Mouse (Mus musculus) induced T-regulatory cell, adult 2 months (primary cell): ENCODE data around the gene Cux2.

ENCODE experiments used
- DNase-seq: peaks from one replicate; pipeline ENCODE4 v3.0.0-alpha.2; 2012; ENCODE audit warnings: low read depth

Gene Cux2

GRCm38 (mm10) chr5:122016744-122017143 lies 33.2 kb downstream of the Cux2 start:
- no peak for DNase-seq

DNA sequence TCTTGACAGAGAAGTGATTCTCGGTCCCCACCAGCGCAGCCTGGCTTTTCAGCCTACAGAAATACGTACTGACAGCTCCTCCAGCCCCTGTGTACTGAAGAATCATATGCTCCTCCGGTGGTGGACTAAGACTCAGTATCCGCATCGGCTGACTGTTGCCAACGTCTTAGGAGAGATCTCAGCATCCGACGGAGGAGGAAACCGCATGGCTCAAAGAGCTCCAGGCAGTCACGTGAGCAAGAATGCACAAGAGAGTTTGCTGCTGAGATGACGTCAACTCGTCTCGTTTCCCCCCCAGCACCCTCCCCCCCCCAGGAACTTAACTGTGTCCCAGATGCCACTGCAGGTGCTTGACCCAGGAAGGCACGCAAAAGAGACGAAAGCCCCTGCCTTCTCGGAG lies 34.8 kb downstream of the Cux2 start:
- no peak for DNase-seq

- no peak for DNase-seq
Observed at GRCm38 (mm10) chr5:122014671-122015070, 35.2 kb downstream of the Cux2 start.

DNA sequence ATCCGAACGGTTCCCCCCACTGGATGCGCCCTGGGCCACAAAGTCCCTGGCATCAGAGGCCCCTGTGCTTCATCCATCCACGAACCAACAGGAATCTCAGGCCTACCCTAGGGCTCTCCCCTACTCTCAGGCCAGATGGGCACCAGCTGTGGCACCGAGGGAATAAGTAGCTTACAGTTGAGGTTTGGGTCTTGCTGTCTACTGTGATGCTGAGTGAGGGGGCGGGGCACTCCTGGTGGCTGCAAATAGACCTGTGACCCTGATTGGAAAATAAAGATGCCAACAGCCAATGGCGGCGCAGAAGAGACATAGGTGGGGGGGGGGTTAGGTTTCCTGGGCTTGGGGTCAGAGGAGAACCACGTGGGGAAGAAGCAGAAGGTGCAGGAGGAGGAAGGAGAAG lies 38.6 kb downstream of the Cux2 start:
- DNase-seq: no peak

- DNase-seq: no peak
Observed at GRCm38 (mm10) chr5:122007946-122008441, 41.9 kb downstream of the Cux2 start.

- DNase-seq: no peak
Observed at GRCm38 (mm10) chr5:122003460-122003859, 46.4 kb downstream of the Cux2 start.

- DNase-seq: no peak
Observed at GRCm38 (mm10) chr5:122002148-122002547, 47.8 kb downstream of the Cux2 start.

- no peak for DNase-seq
Observed at GRCm38 (mm10) chr5:122001311-122001710, 48.6 kb downstream of the Cux2 start.

GRCm38 (mm10) chr5:122000381-122000780 lies 49.5 kb downstream of the Cux2 start:
- no peak for DNase-seq

DNA sequence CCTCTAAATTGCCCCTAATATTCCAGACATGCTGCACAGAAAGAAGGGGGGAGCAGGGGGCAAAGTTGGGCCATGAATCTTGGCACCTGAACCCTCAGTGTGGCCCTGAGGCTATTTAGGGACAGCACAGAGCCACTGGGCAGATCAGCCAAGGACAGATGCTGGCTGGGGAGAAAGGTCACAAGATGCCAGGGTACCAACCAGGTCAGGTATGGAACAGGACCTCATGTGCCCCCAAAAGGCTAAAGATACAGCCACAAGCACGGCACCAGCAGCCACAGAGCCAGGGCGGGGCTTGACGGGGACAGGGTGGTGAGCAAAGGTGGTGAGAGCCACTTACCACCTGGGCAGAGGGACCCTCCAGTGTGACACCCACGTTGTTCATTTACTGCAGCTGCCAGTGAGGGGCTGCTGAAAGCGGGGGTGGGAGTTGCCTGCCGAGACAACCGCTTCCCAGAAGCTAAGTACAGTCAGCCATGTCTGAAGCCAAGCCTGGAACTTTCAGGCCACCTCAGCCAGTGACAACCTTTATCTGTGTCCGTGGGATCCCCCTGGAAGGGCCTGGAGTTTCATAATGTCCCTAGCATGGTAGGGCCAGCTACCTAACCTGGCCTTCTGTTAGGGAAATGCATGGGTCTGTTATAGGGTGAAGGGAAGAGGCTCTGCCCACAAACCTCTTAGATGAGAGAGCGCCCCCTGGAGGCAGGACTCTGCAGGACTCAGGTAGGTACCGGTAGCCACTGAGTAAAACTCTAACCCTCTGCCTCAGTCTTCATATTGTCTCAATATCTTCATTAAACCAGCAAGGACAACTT lies 50.7 kb downstream of the Cux2 start:
- peak; percentile 62 for DNase-seq

GRCm38 (mm10) chr5:121998281-121998680 lies 51.6 kb downstream of the Cux2 start:
- DNase-seq: no peak

DNA sequence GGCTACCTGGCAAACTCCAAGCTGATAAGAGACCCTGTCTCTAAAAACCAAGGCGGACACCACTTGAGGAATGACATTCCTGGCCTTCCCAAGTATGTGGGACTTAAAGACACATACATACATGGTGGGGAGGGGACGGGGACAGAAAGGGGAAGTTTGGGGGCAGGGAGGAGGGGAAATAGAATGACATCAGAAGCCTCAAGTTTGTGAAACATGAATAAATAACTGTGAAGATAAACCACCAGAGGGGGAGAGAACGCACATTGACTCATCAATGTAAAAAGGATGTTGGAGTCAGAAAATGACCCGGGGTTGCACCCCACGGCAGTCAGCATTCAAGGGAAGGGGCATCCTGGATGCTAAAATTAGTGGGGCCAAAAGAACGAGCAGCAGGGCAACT lies 53.2 kb downstream of the Cux2 start:
- no peak for DNase-seq

- DNase-seq: no peak
Observed at GRCm38 (mm10) chr5:121994808-121995207, 55.1 kb downstream of the Cux2 start.

DNA sequence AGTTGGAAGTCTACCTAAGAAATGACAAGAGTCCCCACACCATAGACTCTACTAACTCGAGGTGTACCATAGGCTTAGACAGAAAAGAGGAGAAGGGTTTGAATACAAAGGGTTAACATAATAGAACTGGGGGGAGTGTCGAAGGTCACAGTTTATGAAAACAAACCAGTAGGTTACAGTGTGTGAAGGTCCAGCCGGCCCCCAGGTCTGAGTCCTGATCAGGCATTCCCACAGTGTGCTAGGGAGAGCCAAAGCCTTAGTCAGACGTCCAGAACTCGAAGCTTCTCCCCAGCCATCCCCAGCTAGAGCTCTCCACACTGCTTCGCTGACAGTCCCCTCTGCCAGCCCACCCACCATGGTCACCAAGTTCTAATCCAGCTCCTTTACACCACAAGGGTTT lies 58.0 kb downstream of the Cux2 start:
- no peak for DNase-seq

- no peak for DNase-seq
Observed at GRCm38 (mm10) chr5:121985855-121986254, 64.0 kb downstream of the Cux2 start.

- no peak for DNase-seq
Observed at GRCm38 (mm10) chr5:121981650-121982131, 68.2 kb downstream of the Cux2 start.

GRCm38 (mm10) chr5:121976331-121976730 lies 73.6 kb downstream of the Cux2 start:
- DNase-seq: no peak

GRCm38 (mm10) chr5:121973541-121973940 lies 76.4 kb downstream of the Cux2 start:
- DNase-seq: no peak

GRCm38 (mm10) chr5:121972680-121973192 lies 77.2 kb downstream of the Cux2 start:
- no peak for DNase-seq

GRCm38 (mm10) chr5:121968999-121969398 lies 80.9 kb downstream of the Cux2 start:
- DNase-seq: no peak

GRCm38 (mm10) chr5:121968416-121968815 lies 81.5 kb downstream of the Cux2 start:
- no peak for DNase-seq

DNA sequence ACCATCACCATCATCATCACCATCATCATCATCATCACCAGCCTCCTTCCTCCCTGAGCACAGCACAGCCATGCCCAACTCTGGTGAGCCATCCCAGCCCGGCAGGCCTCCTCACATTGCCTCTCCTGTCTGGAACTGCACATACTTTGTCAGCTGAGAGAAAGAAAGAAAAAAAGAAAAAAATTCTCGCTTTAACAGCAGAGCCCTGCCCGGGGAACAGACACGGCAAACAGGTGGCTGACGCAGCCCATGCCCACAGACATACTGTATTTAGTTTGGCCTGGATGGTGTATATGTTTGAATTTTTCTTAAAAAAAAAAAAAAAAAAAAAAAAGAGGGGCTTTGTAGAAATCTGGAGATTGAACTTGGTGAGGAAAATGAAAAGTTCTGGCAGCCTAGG lies 82.4 kb downstream of the Cux2 start:
- no peak for DNase-seq

DNA sequence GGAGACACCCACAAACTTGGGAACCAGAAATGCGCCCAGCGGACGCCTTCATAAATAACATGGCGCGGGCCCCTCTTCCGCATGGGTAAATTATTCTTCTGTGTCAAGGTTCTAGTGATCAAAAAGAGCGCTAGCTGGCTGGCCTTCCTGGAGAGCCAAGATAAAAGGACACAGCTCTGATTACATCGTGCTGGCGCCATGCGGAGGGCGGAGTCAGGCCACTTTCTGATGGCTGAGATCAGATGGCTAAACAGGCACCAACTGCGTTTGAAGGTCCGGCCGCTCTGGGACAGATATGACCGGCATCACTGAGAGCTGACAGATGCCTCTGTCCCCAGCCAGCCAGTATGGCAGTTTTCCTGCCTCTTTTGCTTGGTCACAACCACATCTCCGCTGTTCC lies 83.0 kb downstream of the Cux2 start:
- no peak for DNase-seq

DNA sequence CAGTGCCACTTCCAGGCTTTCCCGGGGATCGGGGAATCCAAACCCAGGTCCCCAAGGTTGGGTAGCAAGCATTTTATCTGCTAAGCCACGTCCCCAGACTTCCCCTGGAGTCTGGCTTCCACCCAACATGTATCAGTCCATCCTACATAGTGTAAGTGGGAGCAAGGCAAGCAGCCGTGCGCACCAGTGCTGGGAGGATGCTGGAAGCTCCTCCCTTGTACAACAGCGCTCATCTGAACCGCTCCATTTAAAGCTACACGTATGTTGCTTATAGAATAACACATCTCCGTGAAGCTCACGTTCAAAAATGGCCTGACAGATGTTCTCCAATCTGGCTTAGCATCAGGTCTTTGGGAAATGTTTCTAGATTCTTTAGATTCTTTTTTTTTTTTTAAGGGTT lies 86.9 kb downstream of the Cux2 start:
- DNase-seq: no peak
